ENCODE assay signal across 8 mouse cellular contexts in the genomic region with DNA sequence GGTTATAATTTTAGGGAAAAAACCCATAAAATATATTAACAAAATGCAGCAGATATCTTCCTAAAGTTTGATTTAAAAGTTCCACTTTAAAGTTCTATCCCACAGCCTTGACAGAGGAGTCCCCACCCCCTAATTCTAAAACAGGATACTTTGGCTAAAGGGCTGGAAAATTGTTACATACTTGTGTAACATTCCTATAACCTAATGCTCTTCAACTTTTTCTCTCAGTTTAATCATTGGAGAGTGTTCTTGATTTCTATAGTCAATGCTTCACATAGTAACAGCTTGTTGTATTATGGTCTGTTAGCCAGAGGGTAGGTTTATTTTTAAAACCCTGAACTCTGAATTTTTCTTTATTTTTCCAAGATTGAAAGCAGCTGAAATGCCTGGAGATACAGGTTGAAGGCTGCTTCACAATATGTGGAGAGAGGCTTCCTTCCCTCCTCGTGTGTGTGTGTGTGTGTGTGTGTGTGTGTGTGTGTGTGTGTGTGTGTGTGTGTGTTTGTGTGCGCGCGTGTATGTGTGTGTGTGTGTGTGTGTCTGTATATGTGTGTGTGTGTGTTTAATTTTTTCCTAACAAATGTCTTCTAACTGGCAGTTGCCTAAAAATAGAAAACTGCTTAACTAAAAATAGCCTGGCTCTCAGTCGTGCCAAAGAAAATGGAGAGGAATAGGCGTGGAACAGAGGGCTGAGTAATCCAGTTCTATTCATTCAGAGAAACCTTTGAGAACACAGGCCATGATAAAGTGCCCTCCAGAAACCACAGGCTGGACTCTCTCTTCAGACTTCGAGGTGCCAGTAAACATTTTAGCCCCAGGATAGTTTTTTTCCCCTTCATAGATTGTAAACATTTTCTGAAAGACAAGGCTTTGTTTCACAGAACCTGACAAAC.
DNase-seq lines count a peak whose midpoint lies in the region; TF ChIP-seq lines count a peak whose summit lies in the region.

No protein-coding gene starts in this region.

- intact Hi-C loops in heart, postnatal 14 days (cut with DNase I) = loop anchor here (10.0 kb wide), 1 partner anchor 79 kb away; no protein-coding TSS in a partner anchor

- H3K9me3 ChIP-seq in CH12.LX (replicated peaks; ENCODE audit: low read length) = no peaks in the 10 kb centered on the region

- TF ChIP-seq POLR2A in CH12.LX (IDR thresholded peaks at IDR 0.05; ENCODE audit: low read depth, low read length) = no peak

- peak overlapping the region; percentile 36 for H3K9ac ChIP-seq in CH12.LX (ENCODE audit: insufficient read depth, low read depth)

- peaks cover 15 to 77% of the 10 kb centered on the region in 2 experiments for H3K4me1 ChIP-seq in CH12.LX (ENCODE audit: control insufficient read depth in 1 of 2, insufficient read depth in 2 of 2)

- in situ Hi-C loops in CH12.LX (cut with MboI; ENCODE audit: low pct_ligation_motif_present, low pct_unique_long_range_greater_than_20kb, low sequenced_read_pairs) = no loop called here

- dilution Hi-C loops in CH12.LX (cut with MboI; ENCODE audit: extremely low pct_ligation_motif_present, extremely low pct_unique_long_range_greater_than_20kb, low sequenced_read_pairs) = no loop called here

- TF ChIP-seq CTCF in CH12.LX (conservative IDR thresholded peaks at IDR 0.05 in 1 of 2, IDR thresholded peaks at IDR 0.05 in 1 of 2; ENCODE audit: low read depth in 2 of 2, low read length in 2 of 2) = no peak

- peaks cover 40% of the 10 kb centered on the region for H3K79me2 ChIP-seq in CH12.LX (replicated peaks; ENCODE audit: control insufficient read depth, extremely low read depth, insufficient read depth, poor library complexity, severe bottlenecking)

- DNase-seq in gastrocnemius, adult 18-20 months (ENCODE audit: low spot score) = peak; percentile 59
- DNase-seq in gastrocnemius, postnatal 25 days = no peak
- peak; percentile 56 for DNase-seq in CH12.LX (ENCODE audit: extremely low read depth)
- DNase-seq in embryo, embryonic 9.5 days (ENCODE audit: extremely low spot score) = peak; percentile 15
- peak; percentile 10 to 60 for DNase-seq in heart, postnatal 14 days
- peak; percentile 64 for DNase-seq in lung, postnatal 25 days (ENCODE audit: low spot score)
- no peak for DNase-seq in thymus, postnatal 25 days
- DNase-seq in spleen, adult 18-20 months = no peak

- peak; percentile 6; the same call in 1 of the 2 replicates for TF ChIP-seq EP300 in CH12.LX (IDR thresholded peaks at IDR 0.05; ENCODE audit: low read length)

- TF ChIP-seq RAD21 in CH12.LX (IDR thresholded peaks at IDR 0.05; ENCODE audit: low read depth, low read length) = no peak

- H3K4me3 ChIP-seq in CH12.LX (replicated peaks in 1 of 3; ENCODE audit: low read depth in 2 of 3, low read length in 2 of 3, poor library complexity in 1 of 3) = peak overlapping the region in 2 of 3 experiments; percentile 3 to 24

- peaks cover 0 to 20% of the 10 kb centered on the region in 2 experiments for H3K36me3 ChIP-seq in CH12.LX (replicated peaks in 1 of 2; ENCODE audit: control insufficient read depth in 1 of 2, insufficient read depth in 1 of 2, low read length in 1 of 2)

- H3K27me3 ChIP-seq in CH12.LX (replicated peaks) = no peaks in the 10 kb centered on the region

- peak overlapping the region; percentile 90 for H3K27ac ChIP-seq in CH12.LX (ENCODE audit: insufficient read depth, low read depth)

- peak overlapping the region; percentile 89 for H3K4me2 ChIP-seq in CH12.LX (ENCODE audit: insufficient read depth, low read depth, poor library complexity, severe bottlenecking)

TF ChIP-seq in CH12.LX, 34 proteins besides CTCF, POLR2A, EP300 and RAD21:
- no peak for TF ChIP-seq USF1 (IDR thresholded peaks at IDR 0.05; ENCODE audit: low read depth, low read length)
- peak; percentile 93 for TF ChIP-seq MEF2A (IDR thresholded peaks at IDR 0.05; ENCODE audit: borderline replicate concordance, low read depth, low read length)
- TF ChIP-seq IRF4 (IDR thresholded peaks at IDR 0.05; ENCODE audit: low read depth, low read length) = peak; percentile 41; the same call in 1 of the 2 replicates
- no peak for TF ChIP-seq SIN3A (IDR thresholded peaks at IDR 0.05; ENCODE audit: low read length)
- 0 out of 2 replicates have a peak, but pooled peaks have one; percentile 3 for TF ChIP-seq ZMIZ1 (IDR thresholded peaks at IDR 0.05; ENCODE audit: low read depth, low read length)
- no peak for TF ChIP-seq GABPA (IDR thresholded peaks at IDR 0.05; ENCODE audit: insufficient replicate concordance, low read depth, low read length)
- no peak for TF ChIP-seq ZC3H11A (IDR thresholded peaks at IDR 0.05; ENCODE audit: low read depth, low read length)
- TF ChIP-seq ZKSCAN1 (IDR thresholded peaks at IDR 0.05; ENCODE audit: borderline replicate concordance, low read depth, low read length) = no peak

Comparison
In these comparisons a context has a peak if more than half of its experiments do, and no peak if none do; other contexts are left out.
1. DNase-seq: peak in gastrocnemius, adult 18-20 months (single experiment), CH12.LX (single experiment), embryo, embryonic 9.5 days (single experiment), heart, postnatal 14 days (2 of 2) and lung, postnatal 25 days (single experiment); none in gastrocnemius, postnatal 25 days (single experiment), thymus, postnatal 25 days (single experiment) and spleen, adult 18-20 months (0 of 2).